15 mouse cellular contexts compared by ENCODE assay signal in genomic region chr13:108821270-108821669, GRCm38 (mm10).
DNase-seq lines count a peak whose midpoint lies in the region.
"Had no signal": no experiment of that assay in that cellular context is flagged by ENCODE, and none has a peak within 500 bp of the region (broad histone marks: within the 10 kb centered on the region; RNA-seq: fewer than 3 reads in every experiment).

No protein-coding gene starts in this region.

- peak; percentile 2 for DNase-seq in adrenal gland, adult 2 months
- DNase-seq in adrenal gland, adult 18-20 months (ENCODE audit: low spot score in 2 of 2), result no peak
- DNase-seq in adrenal gland, postnatal 14 days, result peak; percentile 20
- no peak for DNase-seq in adrenal gland, postnatal 25 days
- DNase-seq in cerebellum, postnatal 14 days, result peak; percentile 50
- no peak for DNase-seq in cerebellum, postnatal 4 days (ENCODE audit: low spot score in 2 of 2)
- DNase-seq in ovary, postnatal 36 days (ENCODE audit: low spot score), result peak; percentile 6
- no peak for DNase-seq in ovary, postnatal 10 days (ENCODE audit: low spot score)
- DNase-seq: adrenal gland, adult 8-10 months; B cell, adult 2 months; cerebellum, adult 11-12 months; cerebellum, adult 8-10 months; cerebellum, adult 9-11 months; cerebellum, postnatal 36 days; forebrain, postnatal 0 days had no signal

Comparison
In these comparisons a context has a peak if more than half of its experiments do, and no peak if none do; other contexts are left out.
1. DNase-seq: peak in adrenal gland, adult 2 months (single experiment), adrenal gland, postnatal 14 days (single experiment), cerebellum, postnatal 14 days (2 of 2) and ovary, postnatal 36 days (single experiment); none in adrenal gland, adult 18-20 months (0 of 2), adrenal gland, postnatal 25 days (single experiment), cerebellum, postnatal 4 days (0 of 2) and ovary, postnatal 10 days (single experiment).